Mouse (Mus musculus): ENCODE results near the gene Vax1. TPM values are rescaled to one million over a fixed set of nuclear protein-coding genes. Genes with fewer than 3 reads are reported as not detected.

Gene Vax1
- polyA plus RNA-seq (2012; ENCODE audit: insufficient read depth, insufficient read length, missing spikeins) = not detected in 2 replicates

DNA sequence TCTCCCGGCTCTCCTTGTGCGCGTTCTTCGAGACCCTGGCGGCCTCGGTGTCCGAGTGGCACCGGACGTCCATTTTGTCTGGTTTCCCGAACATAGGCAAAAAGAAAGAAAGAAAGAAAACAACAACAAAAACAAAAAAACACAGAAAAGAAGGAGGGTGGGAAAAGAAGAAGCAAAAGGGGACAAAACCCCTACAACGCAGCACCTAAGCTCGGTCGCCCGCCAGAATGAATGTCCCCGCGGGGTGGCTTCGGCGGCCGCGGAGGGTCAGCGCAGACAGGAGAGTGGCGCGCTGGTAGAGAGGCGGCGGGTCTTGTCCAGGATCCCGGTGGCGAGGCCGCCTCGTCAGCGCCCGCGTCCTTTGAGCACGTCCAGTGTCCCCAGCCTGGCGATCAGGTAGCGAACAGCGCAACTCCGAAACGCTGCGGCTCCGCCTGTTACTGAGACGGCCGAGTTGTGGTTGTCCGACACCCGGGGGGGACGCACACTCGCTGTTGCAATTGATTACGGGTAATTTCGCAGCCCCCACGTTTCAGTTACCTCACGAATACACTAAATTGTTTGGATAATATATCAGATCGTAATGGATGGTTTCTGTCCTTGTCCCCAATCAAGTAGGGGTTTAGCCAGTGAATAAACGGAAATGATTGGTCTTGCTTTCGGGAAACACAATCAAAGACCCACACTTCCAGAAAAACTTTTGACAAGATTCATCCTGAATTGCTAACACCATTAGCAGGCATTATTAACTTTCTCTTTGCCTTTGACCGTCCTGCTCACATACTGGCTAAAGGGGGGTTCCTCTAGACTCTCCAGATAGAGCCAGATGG lies at the start of gene Vax1:
Gene Vax1 (minus strand): TSS at position 121 of the 830 bp plus-strand sequence.
- H3K4me1 ChIP-seq (ENCODE audit: control insufficient read depth, insufficient read depth, low read length) = no peaks in the 10 kb centered on the region
- TF ChIP-seq CTCF (IDR thresholded peaks at IDR 0.05; ENCODE audit: low read depth, low read length) = no peak
- no peak for TF ChIP-seq POLR2A (IDR thresholded peaks at IDR 0.05; ENCODE audit: borderline replicate concordance, low read depth, low read length)
- H3K4me3 ChIP-seq (ENCODE audit: insufficient read depth, low read length) = peak within 1 kb of the TSS; percentile 29
- no peak within 1 kb of the TSS for H3K27ac ChIP-seq (ENCODE audit: insufficient read depth, low read depth, low read length)

DNA sequence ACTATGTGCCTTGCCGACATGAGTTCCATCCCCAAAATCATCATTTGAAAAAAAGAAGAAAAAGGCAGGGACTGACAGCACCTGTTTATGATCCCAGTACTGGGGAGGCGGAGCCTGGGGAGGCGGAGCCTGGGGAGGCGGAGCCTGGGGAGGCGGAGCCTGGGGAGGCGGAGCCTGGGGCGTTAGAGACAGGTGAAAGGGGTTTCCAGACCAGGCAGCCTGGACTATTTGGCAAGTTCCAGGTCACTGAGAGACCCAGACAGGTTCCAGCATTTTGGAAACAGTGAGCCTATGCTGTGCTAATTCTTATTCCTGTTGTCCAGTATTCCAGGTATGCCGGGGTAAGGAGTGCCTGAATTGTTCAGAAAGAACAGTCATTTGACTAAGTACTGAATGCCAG lies 49.1 kb upstream of the Vax1 start, which contains the start of gene Kcnk18:
Gene Kcnk18 (plus strand): TSS at position 224 of the 400 bp plus-strand sequence.
- Histone ChIP-seq H3K27ac (ENCODE audit: insufficient read depth, low read depth, low read length) (no peak within 1 kb of the TSS), H3K4me3 (ENCODE audit: insufficient read depth, low read length) (no peak within 1 kb of the TSS), H3K4me1 (ENCODE audit: control insufficient read depth, insufficient read depth, low read length) (no peaks in the 10 kb centered on the region)
- TF ChIP-seq CTCF (IDR thresholded peaks at IDR 0.05; ENCODE audit: low read depth, low read length) (no peak), POLR2A (IDR thresholded peaks at IDR 0.05; ENCODE audit: borderline replicate concordance, low read depth, low read length) (no peak)

DNA sequence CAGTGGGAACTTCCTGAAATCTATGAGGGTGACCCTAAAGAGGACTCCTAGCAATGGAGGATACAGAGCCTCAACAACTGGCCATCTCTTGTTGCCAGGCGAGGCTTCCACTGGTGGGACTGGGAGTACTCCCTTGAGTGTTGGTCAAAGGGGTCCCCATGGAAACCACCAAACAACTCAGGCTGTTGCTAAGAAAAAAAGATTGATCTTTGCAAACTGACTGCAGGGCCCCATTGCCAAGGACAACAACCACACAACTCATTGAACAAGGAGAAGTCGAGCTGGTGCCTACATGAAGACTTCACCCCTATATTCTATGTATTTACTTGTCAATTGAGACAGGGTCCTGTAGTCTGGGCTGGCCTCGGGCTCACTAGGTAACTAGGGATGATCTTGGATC lies 47.0 kb upstream of the Vax1 start:
- Histone ChIP-seq H3K4me1 (ENCODE audit: control insufficient read depth, insufficient read depth, low read length) (no peaks in the 10 kb centered on the region), H3K4me3 (ENCODE audit: insufficient read depth, low read length) (no peak overlapping the region), H3K27ac (ENCODE audit: insufficient read depth, low read depth, low read length) (no peak overlapping the region)
- TF ChIP-seq CTCF (IDR thresholded peaks at IDR 0.05; ENCODE audit: low read depth, low read length) (no peak), POLR2A (IDR thresholded peaks at IDR 0.05; ENCODE audit: borderline replicate concordance, low read depth, low read length) (no peak)

DNA sequence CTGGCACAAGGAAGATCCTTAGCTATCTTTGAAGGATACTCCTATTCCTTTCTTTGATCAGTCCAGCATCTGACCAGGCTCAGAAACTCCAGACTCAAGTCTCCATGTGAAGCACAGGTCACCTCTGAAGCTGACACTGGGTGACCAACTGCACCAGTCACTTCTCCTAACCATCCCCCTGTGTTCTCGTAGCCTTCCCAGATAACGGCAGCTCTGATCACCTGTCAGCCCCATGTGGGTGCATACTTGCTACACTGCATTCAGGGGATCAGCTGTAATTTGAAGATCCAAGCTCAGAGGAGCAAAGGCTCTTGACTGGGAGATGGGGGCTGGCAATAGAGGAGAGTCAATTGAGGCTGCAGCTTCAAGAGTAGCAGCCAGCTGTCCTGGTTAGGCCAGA lies 39.1 kb upstream of the Vax1 start:
- Histone ChIP-seq H3K4me3 (ENCODE audit: insufficient read depth, low read length) (no peak overlapping the region), H3K4me1 (ENCODE audit: control insufficient read depth, insufficient read depth, low read length) (no peaks in the 10 kb centered on the region), H3K27ac (ENCODE audit: insufficient read depth, low read depth, low read length) (no peak overlapping the region)
- TF ChIP-seq CTCF (IDR thresholded peaks at IDR 0.05; ENCODE audit: low read depth, low read length) (no peak), POLR2A (IDR thresholded peaks at IDR 0.05; ENCODE audit: borderline replicate concordance, low read depth, low read length) (no peak)

DNA sequence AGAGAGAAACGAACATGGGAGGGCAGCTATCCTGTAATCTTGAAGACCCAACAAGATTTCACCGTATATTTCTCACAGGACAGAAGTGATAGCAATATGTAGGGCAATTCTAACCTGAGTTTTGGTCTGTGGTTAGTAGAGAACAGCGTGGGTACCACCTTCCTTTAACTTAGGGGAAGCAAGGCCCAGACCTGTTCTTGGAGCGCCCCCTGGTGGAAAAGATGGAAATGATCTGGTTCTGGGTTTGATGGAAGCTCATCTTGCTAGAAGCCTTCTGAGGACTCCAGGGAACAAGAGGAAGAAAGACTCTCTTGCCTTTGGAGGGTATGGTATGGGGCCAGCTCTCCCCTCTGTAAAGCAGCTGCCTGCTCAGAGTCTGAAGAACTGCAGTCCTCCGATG lies 38.6 kb upstream of the Vax1 start:
- Histone ChIP-seq H3K4me3 (ENCODE audit: insufficient read depth, low read length) (no peak overlapping the region), H3K4me1 (ENCODE audit: control insufficient read depth, insufficient read depth, low read length) (no peaks in the 10 kb centered on the region), H3K27ac (ENCODE audit: insufficient read depth, low read depth, low read length) (no peak overlapping the region)
- TF ChIP-seq CTCF (IDR thresholded peaks at IDR 0.05; ENCODE audit: low read depth, low read length) (peak; percentile 76), POLR2A (IDR thresholded peaks at IDR 0.05; ENCODE audit: borderline replicate concordance, low read depth, low read length) (no peak)

DNA sequence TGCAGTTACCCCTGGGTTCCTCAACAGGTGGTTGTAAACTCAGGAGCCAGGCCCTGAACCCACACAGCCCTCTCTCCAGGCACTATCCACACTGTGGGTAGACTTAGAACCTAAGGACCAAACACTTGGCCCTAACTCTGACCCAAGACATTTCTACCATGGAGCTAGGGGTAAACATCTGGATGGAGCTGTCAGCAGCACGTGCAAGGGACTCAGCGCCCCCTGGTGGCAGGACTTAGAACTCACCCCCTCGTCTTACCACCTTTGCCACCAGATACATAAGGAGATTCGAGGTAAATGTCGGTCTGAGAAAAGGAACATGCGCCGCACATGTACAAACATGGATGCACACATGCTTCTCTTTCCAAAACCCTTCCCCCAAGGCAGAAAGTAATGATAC lies 28.3 kb upstream of the Vax1 start:
- TF ChIP-seq POLR2A (IDR thresholded peaks at IDR 0.05; ENCODE audit: borderline replicate concordance, low read depth, low read length) (no peak), CTCF (IDR thresholded peaks at IDR 0.05; ENCODE audit: low read depth, low read length) (peak; percentile 84)
- H3K4me1 ChIP-seq (ENCODE audit: control insufficient read depth, insufficient read depth, low read length) = peaks cover 4% of the 10 kb centered on the region; the same call in 1 of the 2 replicates
- no peak overlapping the region for H3K4me3 ChIP-seq (ENCODE audit: insufficient read depth, low read length)
- H3K27ac ChIP-seq (ENCODE audit: insufficient read depth, low read depth, low read length) = no peak overlapping the region

DNA sequence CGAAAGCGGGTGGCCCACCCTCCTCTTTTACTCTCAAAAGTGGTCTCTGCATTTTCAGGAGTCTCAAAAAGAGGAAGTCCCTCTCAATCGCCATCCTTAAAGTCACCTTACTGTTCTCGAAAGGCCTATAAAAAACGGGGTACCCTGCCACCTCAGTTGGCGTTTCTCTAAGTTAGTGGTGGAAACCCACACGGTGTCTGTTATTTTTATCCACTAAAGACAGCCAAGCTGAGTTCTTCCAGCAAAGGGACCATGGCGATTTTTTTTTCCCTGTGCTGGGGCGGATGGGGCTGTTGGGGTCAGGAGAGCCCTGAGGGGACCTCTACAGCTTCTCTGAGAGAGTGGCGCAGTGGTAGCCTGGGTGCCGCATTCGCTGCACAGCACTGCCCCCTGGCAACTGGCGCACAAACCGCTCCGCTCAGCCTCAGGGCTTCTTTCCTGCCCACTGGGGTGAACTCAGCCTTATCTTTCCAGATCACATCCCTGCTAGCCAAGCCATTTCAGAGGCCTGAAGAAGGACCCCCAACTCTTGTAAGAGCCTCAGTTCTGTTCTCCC lies 26.3 kb upstream of the Vax1 start:
- Histone ChIP-seq H3K4me1 (ENCODE audit: control insufficient read depth, insufficient read depth, low read length) (0 out of 2 replicates have a peak, but pooled peaks cover 2% of the 10 kb centered on the region), H3K27ac (ENCODE audit: insufficient read depth, low read depth, low read length) (no peak overlapping the region), H3K4me3 (ENCODE audit: insufficient read depth, low read length) (no peak overlapping the region)
- TF ChIP-seq CTCF (IDR thresholded peaks at IDR 0.05; ENCODE audit: low read depth, low read length) (no peak; the same call in 1 of the 2 replicates), POLR2A (IDR thresholded peaks at IDR 0.05; ENCODE audit: borderline replicate concordance, low read depth, low read length) (no peak)

DNA sequence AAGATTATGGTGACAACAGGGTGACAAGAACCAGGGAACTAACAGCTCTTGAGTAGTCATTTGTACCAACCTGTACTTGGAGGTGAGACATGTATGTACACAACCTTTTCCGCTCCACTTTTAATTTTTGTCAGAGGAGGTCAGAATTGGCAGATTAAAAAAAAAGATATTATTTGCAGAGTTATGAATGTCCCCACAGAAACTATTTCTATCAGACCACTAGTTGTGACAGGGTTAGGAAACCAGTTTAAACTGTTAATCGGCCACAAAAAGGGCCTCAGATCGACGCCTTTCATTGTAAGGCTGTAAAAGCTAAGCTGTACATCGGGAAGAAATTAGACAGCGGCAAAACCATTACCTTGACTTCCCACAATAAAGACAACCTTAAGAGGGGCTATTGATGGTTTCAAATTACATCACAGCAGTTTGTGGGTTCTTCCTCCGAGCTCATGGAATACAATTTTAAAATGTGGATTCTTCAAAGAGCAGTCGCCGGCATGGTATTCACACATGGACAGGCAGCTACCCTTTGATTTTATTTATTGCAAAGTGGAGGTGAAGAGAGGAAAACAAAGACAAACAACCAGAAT lies 25.4 kb upstream of the Vax1 start:
- no peak for TF ChIP-seq CTCF (IDR thresholded peaks at IDR 0.05; ENCODE audit: low read depth, low read length)
- no peak for TF ChIP-seq POLR2A (IDR thresholded peaks at IDR 0.05; ENCODE audit: borderline replicate concordance, low read depth, low read length)
- H3K4me3 ChIP-seq (ENCODE audit: insufficient read depth, low read length) = no peak overlapping the region
- H3K27ac ChIP-seq (ENCODE audit: insufficient read depth, low read depth, low read length) = no peak overlapping the region
- 0 out of 2 replicates have a peak, but pooled peaks cover 2% of the 10 kb centered on the region for H3K4me1 ChIP-seq (ENCODE audit: control insufficient read depth, insufficient read depth, low read length)

DNA sequence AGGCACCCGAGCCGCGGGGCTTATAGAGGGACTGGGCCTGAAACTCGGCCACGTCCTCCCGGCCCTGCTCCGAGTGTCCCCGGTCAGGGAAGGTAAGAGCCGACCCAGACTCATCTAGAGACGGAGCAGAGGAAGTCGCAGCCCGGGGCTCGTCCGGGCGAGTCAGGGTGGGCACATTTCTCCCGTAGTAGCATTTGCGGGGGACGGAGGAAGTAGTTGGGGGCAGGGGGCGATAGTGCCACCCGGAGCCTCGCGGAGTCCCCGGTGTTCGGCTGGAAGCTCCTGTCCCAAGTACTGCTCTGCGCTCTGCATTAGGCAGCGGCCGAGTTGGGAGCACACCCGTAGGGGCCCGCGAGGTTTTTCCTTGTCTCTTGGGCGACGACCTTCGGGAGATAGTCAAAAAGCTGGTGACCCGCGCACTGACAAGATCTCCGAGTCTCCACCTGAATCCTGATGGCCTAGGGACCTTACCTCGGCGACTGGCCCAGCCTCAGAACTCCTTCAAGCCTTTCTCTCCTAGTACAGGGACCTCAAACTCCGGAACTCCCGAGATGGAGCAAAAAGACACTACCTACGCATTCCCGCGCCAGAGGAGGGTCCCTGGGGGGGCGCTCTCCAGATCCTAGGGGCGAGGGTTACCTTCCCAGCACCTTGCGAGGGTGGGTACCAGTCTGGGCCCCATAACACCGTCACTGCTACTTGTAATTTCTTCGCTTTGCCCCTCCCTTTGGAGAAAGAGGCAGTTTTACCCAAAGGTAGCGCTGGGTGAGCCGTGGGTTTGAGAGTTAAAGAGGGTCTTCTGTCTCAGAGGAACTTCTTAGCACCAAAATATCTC lies 24.3 kb upstream of the Vax1 start:
- Histone ChIP-seq H3K4me1 (ENCODE audit: control insufficient read depth, insufficient read depth, low read length) (0 out of 2 replicates have a peak, but pooled peaks cover 2% of the 10 kb centered on the region), H3K4me3 (ENCODE audit: insufficient read depth, low read length) (peak overlapping the region; percentile 31), H3K27ac (ENCODE audit: insufficient read depth, low read depth, low read length) (no peak overlapping the region)
- TF ChIP-seq POLR2A (IDR thresholded peaks at IDR 0.05; ENCODE audit: borderline replicate concordance, low read depth, low read length) (no peak), CTCF (IDR thresholded peaks at IDR 0.05; ENCODE audit: low read depth, low read length) (no peak)
